Mouse (Mus musculus): ENCODE measurements around the gene Ciao1.
A peak's percentile ranks its signal among the peaks of the same experiment; 100 is the strongest.
"Not testable (repeated sequence)": the region's sequence is repeated elsewhere in the genome, so short reads cannot be mapped to it uniquely, and the experiment has no call there.

The Ciao1 gene

DNA sequence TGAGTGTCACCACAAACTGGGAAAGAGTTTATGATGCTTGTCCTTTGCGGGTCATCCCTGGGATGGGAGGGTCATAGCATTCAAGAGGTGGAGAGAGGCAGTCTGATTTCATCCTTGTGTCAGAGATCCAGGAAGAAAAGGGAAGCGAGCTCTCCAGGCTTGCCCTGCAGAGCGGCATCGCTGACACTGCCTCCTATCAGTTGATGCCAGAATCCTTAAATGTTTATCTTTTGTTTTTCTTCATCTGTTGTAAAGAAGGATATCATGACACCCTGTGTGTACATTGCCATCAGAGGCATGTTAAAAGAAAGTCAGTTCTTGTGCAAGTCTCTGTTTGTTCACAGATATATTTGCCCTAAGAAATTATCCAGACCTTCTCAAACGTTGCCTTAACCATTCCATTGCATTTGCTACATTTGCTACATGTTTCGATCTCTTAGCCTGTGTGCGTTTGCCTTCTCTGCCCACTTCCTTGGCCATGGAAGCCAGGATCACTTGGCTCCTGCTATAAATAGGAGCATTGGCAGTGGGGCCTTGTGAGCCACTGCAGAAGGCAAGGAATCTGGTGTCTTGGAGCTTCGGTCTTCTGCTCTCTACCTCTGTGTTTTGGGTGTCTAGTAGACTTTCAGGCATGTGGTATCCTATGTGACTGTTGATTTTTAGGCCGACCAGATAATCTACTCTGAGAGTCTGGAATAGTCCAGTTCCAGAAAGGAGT, 2.8 kb upstream of the Ciao1 start:
- DNase-seq (ENCODE audit: inconsistent ontology term), result no peak

DNA sequence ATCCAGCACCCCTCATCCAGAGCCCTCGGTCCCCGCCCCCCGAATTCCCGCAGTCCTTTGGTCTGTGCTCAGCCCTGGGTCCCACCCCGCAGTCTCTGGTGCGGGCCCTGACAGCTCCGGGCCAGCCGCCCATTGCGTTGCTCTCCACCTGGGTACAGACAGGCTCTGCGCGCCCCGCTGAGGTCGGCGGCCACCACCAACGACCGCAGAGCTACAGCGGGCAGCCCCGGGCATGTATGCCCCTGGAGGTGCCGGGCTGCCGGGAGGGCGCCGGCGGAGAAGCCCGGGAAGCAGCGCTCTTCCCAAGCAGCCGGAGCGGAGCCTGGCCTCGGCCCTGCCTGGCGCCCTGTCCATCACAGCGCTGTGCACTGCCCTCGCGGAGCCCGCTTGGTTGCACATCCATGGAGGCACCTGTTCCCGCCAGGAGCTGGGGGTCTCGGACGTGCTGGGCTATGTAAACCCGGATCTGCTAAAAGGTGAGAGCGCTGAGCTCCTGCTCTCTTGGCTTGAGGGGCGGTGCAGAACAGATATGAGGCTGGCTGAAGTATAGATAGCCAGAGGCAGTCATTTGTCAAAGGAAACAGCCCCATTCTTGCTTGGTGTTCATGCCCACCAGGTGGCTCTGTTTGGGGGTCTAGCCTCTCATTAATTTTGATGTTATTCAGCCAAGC, 853 bp upstream of the Ciao1 start:
- DNase-seq (ENCODE audit: inconsistent ontology term), result peak; percentile 74

- no peak for DNase-seq (ENCODE audit: inconsistent ontology term)
These were observed 7.6 kb downstream of the Ciao1 start for GRCm38 (mm10) chr2:127240065-127240464.

DNA sequence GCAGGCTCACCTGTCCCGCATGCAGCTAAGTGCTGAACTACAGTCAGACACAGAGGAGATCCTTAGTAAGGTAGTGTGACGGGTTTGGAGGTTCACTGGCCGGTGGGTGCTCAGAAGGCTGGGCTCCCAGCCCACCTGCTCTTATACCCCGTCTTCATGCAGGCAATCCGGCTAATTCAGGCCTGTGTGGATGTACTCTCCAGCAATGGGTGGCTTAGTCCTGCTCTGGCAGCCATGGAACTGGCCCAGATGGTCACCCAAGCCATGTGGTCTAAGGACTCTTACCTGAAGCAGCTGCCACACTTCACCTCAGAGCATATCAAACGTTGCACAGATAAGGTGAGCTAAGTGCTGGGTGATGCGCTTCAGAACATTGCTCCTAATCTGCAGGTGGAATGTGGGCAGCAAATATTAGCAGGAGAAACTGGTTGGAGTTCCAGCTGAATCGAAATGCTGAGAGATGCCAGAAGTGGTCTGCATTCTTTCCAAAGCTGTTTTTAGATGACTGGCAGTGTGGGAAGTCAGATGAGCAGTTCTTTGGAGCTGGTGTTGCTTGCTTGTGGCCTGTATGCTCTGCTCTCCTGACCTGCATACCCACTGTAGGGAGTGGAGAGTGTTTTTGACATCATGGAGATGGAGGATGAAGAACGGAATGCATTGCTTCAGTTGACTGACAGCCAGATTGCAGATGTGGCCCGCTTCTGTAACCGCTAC, 9.6 kb downstream of the Ciao1 start:
- no peak for DNase-seq (ENCODE audit: inconsistent ontology term)

GRCm38 (mm10) chr2:127225261-127225660, 22.4 kb downstream of the Ciao1 start:
- DNase-seq (ENCODE audit: inconsistent ontology term), result no peak

DNA sequence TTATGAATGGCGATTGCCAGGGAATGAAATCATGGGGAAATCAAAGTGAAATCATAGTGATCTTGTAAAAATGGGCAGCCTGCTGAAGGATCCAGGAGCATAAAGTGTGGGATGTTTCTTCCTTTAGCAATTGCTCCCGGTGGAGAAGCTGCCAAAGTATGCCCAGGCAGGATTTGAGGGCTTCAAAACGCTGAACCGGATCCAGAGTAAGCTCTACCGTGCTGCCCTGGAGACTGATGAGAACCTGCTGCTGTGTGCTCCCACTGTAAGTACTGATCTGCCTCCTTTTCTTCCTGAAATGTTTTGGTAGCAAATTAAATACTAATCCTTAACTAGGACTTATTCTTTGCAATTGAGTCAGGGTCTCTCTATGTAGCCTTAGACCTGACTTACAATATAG, 29.9 kb downstream of the Ciao1 start:
- no peak for DNase-seq (ENCODE audit: inconsistent ontology term)

DNA sequence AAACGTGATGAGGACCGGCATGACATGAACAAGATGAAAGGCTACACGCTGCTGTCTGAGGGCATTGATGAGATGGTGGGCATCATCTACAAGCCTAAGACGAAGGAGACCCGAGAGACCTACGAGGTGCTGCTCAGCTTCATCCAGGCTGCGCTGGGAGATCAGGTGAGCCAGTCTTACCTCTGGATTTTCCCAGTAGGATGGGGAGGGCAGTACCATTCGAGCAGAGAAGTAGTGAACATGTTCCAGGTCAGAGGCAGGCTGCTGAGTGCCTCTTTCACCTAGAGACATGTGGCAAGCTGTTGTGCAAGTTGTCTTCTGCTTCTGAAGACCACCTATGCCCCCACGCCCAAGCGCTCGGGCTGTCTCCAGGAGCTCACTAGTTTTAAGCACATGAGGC, 36.9 kb downstream of the Ciao1 start:
- no peak for DNase-seq (ENCODE audit: inconsistent ontology term)

DNA sequence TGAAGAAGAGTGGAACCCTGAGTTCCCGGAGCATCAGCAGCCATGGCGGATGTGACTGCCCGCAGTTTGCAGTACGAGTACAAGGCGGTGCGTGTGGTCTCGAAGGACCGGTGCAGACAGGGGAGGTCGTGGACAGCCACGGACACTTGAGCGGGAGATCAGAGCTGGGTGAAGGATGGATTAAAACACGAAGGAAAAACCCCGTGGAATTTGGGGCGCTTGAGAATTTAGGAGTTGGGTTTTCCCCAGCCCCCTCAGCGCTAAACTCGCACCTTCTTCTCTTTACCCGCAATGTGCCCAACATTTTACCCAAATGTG, 39.2 kb downstream of the Ciao1 start:
- no peak for DNase-seq (ENCODE audit: inconsistent ontology term)

DNA sequence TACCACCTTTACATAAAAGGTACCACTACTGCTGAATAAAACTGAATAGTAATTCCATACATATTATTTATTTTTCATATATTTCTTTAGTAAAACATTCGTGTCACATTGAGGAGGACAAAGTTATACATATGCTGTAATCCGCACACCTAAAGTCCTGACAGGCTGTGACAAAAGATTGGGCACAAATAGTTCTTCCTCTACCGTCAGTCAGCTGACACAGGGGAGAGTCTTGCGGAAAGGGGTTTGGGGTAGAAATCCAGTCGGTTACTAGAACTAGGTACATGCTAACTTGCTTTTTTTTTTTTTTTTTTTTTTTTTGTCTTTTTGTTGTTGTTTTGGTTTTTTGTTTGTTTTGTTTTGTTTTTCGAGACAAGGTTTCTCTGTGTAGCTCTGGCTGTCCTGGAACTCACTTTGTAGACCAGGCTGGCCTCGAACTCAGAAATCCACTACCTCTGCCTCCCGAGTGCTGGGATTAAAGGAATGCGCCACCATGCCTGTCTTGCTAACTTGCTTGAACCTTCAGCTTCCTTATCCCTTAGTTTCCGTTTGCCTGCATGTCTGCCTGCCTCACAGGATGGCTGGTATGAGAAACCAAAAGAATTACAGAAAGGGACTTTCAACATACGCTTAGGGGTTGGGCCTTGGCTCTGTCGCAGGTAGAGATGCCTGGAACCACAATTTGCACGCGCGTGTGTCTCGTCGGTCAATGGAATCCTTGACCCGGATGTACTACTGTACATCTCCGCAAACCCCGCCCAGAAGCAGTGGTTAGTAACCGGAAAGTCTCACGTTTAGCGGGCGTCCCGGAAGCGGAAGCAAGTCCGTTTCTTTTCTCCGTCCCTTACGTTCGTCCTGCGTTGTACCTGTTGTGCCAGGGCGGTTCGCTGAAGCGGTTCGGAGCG, 39.8 kb downstream of the Ciao1 start, which contains the start of the genes 1810024B03Rik and Snrnp200:
Gene 1810024B03Rik, minus strand, starts transcription at position 734 of the 905 bp plus-strand sequence.
Gene Snrnp200, plus strand, starts transcription at position 840 of the 905 bp plus-strand sequence.
- DNase-seq (ENCODE audit: inconsistent ontology term), result peak; percentile 89

DNA sequence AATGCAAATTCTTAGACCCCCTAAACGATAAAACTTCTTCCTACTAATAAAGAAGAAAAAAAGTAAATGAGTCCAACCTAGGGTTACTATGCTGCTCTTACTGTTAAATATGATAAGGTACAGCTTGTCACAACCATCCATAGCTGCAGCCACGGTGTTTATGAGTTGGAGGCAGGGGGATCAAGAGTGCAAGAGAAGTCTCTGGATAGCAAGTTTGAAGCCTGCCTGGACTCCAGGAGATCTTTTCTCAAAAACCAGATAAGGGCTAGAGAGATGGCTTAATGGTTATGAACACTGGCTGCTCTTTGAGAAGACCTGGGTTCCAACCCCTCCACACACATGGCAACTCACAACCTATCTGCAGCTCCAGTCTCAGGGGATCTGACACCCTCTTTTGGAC, 40.7 kb downstream of the Ciao1 start:
- DNase-seq (ENCODE audit: inconsistent ontology term), result no peak

- not testable (repeated sequence) for DNase-seq (ENCODE audit: inconsistent ontology term)
These were observed 41.7 kb downstream of the Ciao1 start for GRCm38 (mm10) chr2:127205936-127206335.

DNA sequence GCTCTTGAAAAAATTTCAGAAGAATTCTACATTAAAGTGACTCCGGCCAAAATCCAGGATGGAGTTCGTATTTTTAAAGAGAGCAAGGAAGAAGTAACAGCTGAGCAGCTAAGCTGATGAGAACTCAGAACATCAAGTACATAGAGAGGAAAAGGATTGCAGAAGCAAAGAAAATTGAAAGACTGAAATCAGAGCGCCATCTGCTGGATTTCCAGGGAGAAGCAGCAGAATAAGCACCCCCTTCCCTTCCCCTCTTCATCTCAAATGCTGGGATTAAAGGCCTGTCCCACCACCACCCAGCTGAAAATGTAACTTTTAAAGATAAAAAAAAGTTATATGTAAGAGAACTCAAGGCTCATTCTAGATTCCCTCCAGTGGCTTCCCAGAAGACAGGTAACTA, 42.7 kb downstream of the Ciao1 start:
- peak; percentile 9 for DNase-seq (ENCODE audit: inconsistent ontology term)
